Mouse (Mus musculus): ENCODE measurements around the gene Mxra8. TPM values are rescaled to one million over a fixed set of nuclear protein-coding genes. Genes with fewer than 3 reads are reported as not detected.
A peak's percentile ranks its signal among the peaks of the same experiment; 100 is the strongest.

Gene Mxra8
- polyA plus RNA-seq, 1 experiment from 2014 or later, result 15.6 TPM

DNA sequence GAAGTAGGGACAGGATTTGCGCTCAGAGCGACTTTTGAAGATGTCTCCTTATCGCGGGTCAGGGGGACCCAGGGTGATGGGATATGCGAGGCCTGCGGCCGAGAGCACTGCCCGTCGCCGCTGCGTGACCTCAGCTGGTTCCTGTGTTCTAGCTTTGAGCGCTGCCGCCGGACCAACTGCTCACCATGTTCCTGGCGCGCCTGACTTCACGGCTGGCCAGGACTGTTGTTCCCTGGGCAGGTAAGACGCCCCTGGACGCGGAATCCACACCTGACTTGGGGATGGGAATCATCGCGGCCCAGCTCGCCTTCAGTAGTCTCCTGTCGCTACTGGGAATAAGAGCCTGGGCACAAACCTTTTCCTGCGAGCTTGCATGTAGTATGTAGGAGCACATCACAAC lies 7.6 kb upstream of the Mxra8 start:
- H3K9ac ChIP-seq (ENCODE audit: low read length), result peak overlapping the region; percentile 90
- DNase-seq (ENCODE audit: low spot score) (no peak), ATAC-seq (no peak; the same call in 1 of the 2 replicates)
- peaks cover 28% of the 10 kb centered on the region for H3K36me3 ChIP-seq (ENCODE audit: control insufficient read depth, insufficient read depth, low read length)
- 1% methylated on average over 25 of the region's 25 CpGs for WGBS
- no peaks in the 10 kb centered on the region for H3K9me3 ChIP-seq (replicated peaks; ENCODE audit: control insufficient read depth, low read length)
- H3K4me2 ChIP-seq (ENCODE audit: low read length), result peak overlapping the region; percentile 98
- H3K27me3 ChIP-seq (replicated peaks; ENCODE audit: control insufficient read depth, insufficient read depth, low read length), result no peaks in the 10 kb centered on the region
- H3K27ac ChIP-seq (ENCODE audit: low read depth, low read length), result peak overlapping the region; percentile 89
- peaks cover 13% of the 10 kb centered on the region for H3K4me1 ChIP-seq (ENCODE audit: control insufficient read depth, insufficient read depth, low read length)
- H3K4me3 ChIP-seq (ENCODE audit: low read depth, low read length), result peak overlapping the region; percentile 80

DNA sequence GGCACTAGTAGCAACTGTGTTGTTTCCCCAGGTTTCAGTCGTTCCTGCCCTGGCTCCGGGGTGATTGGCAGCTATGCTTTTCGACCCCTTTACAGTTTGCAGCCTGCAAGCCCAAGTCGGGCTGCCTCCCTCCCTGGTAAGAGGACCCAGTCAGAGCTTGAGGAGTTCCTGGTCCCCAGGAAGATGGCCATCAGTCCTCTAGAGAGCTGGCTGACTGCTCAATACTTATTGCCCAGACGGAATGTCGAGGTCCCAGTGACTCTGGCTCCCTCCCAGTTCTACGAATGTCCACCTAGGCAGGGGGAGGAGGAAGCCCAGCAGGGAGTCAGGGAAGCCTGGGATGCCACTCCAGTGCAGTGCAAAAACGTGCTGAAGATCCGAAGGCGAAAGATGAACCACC lies 7.2 kb upstream of the Mxra8 start:
- no peak for DNase-seq (ENCODE audit: low spot score)
- H3K4me2 ChIP-seq (ENCODE audit: low read length), result peak overlapping the region; percentile 98
- no peaks in the 10 kb centered on the region for H3K27me3 ChIP-seq (replicated peaks; ENCODE audit: control insufficient read depth, insufficient read depth, low read length)
- no peak for ATAC-seq
- H3K9me3 ChIP-seq (replicated peaks; ENCODE audit: control insufficient read depth, low read length), result no peaks in the 10 kb centered on the region
- no peak overlapping the region for H3K27ac ChIP-seq (ENCODE audit: low read depth, low read length)
- WGBS, result 62% methylated on average over 10 of the region's 10 CpGs
- H3K36me3 ChIP-seq (ENCODE audit: control insufficient read depth, insufficient read depth, low read length), result peaks cover 23% of the 10 kb centered on the region
- peaks cover 13% of the 10 kb centered on the region for H3K4me1 ChIP-seq (ENCODE audit: control insufficient read depth, insufficient read depth, low read length)
- H3K4me3 ChIP-seq (ENCODE audit: low read depth, low read length), result peak overlapping the region; percentile 80
- peak overlapping the region; percentile 90 for H3K9ac ChIP-seq (ENCODE audit: low read length)

DNA sequence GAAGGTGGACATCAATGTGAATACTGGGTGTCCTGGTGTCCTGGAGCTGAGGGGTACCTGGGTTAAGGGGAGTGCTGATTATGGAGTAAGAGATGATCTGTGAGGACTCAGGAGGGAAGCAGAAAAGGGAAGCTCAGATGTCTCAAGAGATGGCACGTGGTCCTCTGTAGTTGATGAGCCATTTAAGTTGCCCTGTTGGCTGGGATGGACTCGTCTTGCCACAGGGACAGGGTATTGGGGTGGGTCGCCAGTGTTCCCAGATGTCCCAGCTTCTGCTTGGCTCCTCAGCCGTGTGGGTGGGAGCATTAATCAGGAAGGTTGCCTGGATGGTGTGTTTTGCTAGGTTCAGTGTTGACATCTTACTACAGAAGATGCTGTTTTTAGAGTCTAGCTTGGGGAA lies 6.2 kb upstream of the Mxra8 start:
- Histone ChIP-seq H3K4me3 (ENCODE audit: low read depth, low read length) (no peak overlapping the region), H3K36me3 (ENCODE audit: control insufficient read depth, insufficient read depth, low read length) (peaks cover 18% of the 10 kb centered on the region), H3K9me3 (replicated peaks; ENCODE audit: control insufficient read depth, low read length) (no peaks in the 10 kb centered on the region), H3K27me3 (replicated peaks; ENCODE audit: control insufficient read depth, insufficient read depth, low read length) (no peaks in the 10 kb centered on the region), H3K27ac (ENCODE audit: low read depth, low read length) (no peak overlapping the region), H3K4me2 (ENCODE audit: low read length) (no peak overlapping the region), H3K9ac (ENCODE audit: low read length) (no peak overlapping the region), H3K4me1 (ENCODE audit: control insufficient read depth, insufficient read depth, low read length) (peaks cover 13% of the 10 kb centered on the region)
- ATAC-seq, result no peak
- no peak for DNase-seq (ENCODE audit: low spot score)
- WGBS, result 89% methylated on average over 4 of the region's 4 CpGs

DNA sequence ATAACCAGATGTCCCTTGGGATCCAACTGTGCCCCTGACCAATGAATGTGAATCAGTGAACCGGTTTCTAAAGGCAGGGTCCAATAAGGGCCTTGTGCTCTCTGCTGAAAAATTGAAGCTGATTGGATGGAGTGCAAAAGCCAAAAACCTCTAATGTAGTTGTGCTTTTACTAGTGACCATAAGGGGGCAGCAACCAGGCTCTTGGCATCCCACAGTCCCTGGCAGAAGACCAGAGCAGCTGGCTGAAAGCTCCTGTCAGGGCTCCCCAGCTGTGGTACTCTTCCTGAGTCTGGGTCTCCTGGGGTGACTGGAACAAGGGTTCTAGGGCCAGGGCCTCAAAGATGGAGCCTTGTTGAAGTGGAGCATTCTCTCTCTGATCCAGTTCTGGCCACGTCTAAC lies 5.6 kb upstream of the Mxra8 start:
- 0 out of 2 replicates have a peak overlapping the region, but pooled peaks have one; percentile 52 for H3K27ac ChIP-seq (ENCODE audit: low read depth, low read length)
- H3K4me2 ChIP-seq (ENCODE audit: low read length), result no peak overlapping the region
- H3K4me1 ChIP-seq (ENCODE audit: control insufficient read depth, insufficient read depth, low read length), result peaks cover 13% of the 10 kb centered on the region
- H3K9me3 ChIP-seq (replicated peaks; ENCODE audit: control insufficient read depth, low read length), result no peaks in the 10 kb centered on the region
- peak; percentile 84 for DNase-seq (ENCODE audit: low spot score)
- 0 out of 2 replicates have a peak, but pooled peaks have one; percentile 11 for ATAC-seq
- peaks cover 18% of the 10 kb centered on the region for H3K36me3 ChIP-seq (ENCODE audit: control insufficient read depth, insufficient read depth, low read length)
- 47% methylated on average over 2 of the region's 2 CpGs for WGBS
- H3K9ac ChIP-seq (ENCODE audit: low read length), result no peak overlapping the region
- no peak overlapping the region for H3K4me3 ChIP-seq (ENCODE audit: low read depth, low read length)
- no peaks in the 10 kb centered on the region for H3K27me3 ChIP-seq (replicated peaks; ENCODE audit: control insufficient read depth, insufficient read depth, low read length)

DNA sequence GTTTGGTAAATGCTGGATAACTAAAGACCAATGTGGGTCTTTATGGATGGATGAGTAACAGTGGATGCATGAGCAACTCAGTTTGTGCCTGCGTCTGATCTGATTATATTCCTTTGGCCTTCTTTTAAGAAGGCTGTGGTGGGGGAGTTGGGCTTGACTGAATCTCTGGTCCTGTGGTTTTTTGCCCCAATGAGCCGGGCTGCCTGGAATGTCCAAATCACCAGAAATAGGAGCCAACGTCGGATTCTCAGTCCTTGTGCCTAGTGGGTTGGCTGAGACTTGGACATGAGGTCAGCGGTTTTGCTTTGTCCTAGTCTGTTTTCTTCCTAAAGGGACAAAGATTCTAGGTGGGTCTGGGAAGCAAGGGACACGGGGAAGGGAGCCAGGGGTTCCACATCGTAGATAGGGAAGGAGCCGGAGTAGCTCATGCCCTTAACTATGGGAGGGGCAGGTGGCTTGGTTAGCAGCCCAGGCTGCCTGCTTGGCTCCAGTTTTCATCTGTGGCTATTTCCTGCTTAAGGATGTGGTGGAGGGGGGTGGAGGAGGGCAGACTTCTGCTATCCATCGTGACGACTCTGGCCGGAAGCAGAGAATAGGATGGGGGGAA lies 2.0 kb upstream of the Mxra8 start:
- 85% methylated on average over 11 of the region's 11 CpGs for WGBS
- H3K4me2 ChIP-seq (ENCODE audit: low read length), result no peak overlapping the region
- no peaks in the 10 kb centered on the region for H3K9me3 ChIP-seq (replicated peaks; ENCODE audit: control insufficient read depth, low read length)
- H3K36me3 ChIP-seq (ENCODE audit: control insufficient read depth, insufficient read depth, low read length), result peaks cover 17% of the 10 kb centered on the region
- DNase-seq (ENCODE audit: low spot score) (no peak), ATAC-seq (no peak)
- no peak overlapping the region for H3K27ac ChIP-seq (ENCODE audit: low read depth, low read length)
- H3K27me3 ChIP-seq (replicated peaks; ENCODE audit: control insufficient read depth, insufficient read depth, low read length), result 0 out of 2 replicates have a peak, but pooled peaks cover 3% of the 10 kb centered on the region
- H3K4me1 ChIP-seq (ENCODE audit: control insufficient read depth, insufficient read depth, low read length), result peaks cover 19% of the 10 kb centered on the region
- H3K9ac ChIP-seq (ENCODE audit: low read length), result no peak overlapping the region
- no peak overlapping the region for H3K4me3 ChIP-seq (ENCODE audit: low read depth, low read length)

DNA sequence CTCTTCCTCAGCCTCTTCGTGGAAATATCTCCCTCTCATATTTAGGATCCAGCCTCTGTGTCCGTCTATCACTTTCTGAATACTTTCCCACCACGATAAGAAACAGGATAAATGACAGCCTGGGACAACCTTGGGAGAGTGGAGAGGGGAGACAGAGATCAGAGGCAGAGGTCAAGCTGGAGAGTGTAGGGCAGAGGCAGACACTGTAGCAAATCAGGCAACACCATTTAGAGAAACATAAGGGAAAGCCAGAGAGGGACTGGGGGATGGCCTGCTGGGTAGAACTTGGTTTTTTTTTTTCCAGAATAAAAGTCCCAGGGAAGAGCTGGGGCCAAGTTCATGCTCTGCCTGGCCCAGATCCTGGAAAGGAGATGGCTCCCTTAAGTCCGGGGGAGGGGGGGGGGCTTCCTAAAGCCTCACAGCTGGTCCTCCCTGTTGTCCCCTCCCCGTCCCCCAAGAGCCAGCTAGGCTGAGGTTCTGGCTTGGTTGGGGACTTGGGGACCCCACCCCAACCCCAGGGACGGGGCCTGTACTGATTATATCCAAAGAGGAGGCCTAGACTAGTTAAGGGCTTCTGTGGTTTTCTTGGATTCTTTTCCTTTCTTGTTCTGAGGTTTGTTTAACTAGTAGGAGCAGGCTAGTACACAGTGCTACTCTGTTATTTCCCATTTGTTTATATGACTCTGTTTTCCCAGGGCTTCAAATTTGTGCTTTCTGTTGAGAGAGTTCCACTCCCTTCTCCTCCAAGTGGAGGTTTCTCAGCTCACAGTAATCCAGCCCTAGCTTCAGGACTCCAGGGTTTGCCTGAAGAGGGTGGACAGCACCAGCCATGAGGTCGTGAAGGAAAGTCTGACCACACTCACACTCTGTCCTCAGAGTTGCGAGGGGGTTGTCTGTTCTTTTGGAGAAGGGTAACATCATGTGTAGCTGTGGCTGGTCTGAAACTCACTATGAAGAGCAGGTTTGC lies 1.0 kb upstream of the Mxra8 start:
- Histone ChIP-seq H3K9me3 (replicated peaks; ENCODE audit: control insufficient read depth, low read length) (no peaks in the 10 kb centered on the region), H3K27ac (ENCODE audit: low read depth, low read length) (no peak overlapping the region), H3K4me1 (ENCODE audit: control insufficient read depth, insufficient read depth, low read length) (peaks cover 17% of the 10 kb centered on the region; the same call in 1 of the 2 replicates), H3K9ac (ENCODE audit: low read length) (no peak overlapping the region), H3K36me3 (ENCODE audit: control insufficient read depth, insufficient read depth, low read length) (peaks cover 9% of the 10 kb centered on the region; the same call in 1 of the 2 replicates), H3K4me3 (ENCODE audit: low read depth, low read length) (no peak overlapping the region), H3K27me3 (replicated peaks; ENCODE audit: control insufficient read depth, insufficient read depth, low read length) (0 out of 2 replicates have a peak, but pooled peaks cover 3% of the 10 kb centered on the region), H3K4me2 (ENCODE audit: low read length) (no peak overlapping the region)
- ATAC-seq (no peak), DNase-seq (ENCODE audit: low spot score) (no peak)
- 59% methylated on average over 8 of the region's 8 CpGs for WGBS

DNA sequence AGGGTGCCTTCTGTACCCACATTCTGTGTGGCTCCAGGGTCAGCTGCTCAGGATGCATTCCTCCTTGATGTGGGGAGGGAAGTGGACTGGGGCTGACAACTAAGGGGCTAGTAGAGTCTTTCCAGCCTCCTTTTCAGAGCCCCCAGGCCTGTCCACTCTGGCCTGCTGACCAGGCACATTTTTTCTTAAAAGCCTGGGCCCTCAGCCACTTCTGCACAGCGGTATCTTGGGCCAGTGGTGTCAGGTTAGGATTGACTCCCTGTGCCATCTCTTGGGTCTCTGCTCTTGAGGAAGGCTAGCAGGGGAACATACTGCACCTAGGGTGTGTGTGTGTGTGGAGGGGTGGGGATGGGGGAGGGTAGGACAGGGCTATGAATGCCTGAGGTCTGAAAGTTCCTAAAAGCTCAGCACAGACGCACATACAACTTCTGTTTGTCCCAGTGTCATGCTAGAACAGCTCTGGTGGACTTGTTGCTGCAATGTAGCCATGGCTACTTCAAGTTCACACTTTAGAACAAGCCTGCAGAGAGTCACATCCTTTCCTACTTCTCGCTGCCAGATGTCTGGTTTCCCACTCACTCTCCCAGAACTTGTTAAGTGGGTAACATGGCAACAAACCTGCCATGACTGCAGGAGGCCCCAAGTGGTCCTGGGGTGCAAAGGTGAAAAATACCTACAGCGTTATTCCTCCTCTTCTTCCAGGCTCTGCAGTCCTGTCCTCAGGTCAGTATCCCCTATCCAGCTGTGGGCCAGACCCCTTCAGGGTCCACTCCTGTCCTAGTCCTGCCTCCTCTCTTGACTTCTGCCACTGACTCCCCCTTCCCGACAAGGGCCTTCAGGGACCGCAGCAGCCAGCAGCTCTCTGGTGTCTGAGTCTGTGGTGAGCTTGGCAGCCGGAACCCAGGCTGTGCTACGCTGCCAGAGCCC lies 859 bp downstream of the Mxra8 start:
- Histone ChIP-seq H3K4me2 (ENCODE audit: low read length) (peak overlapping the region; percentile 53), H3K4me3 (ENCODE audit: low read depth, low read length) (peak overlapping the region; percentile 21), H3K27me3 (replicated peaks; ENCODE audit: control insufficient read depth, insufficient read depth, low read length) (0 out of 2 replicates have a peak, but pooled peaks cover 3% of the 10 kb centered on the region), H3K9me3 (replicated peaks; ENCODE audit: control insufficient read depth, low read length) (no peaks in the 10 kb centered on the region), H3K27ac (ENCODE audit: low read depth, low read length) (peak overlapping the region; percentile 30; the same call in 1 of the 2 replicates), H3K4me1 (ENCODE audit: control insufficient read depth, insufficient read depth, low read length) (peaks cover 13% of the 10 kb centered on the region; the same call in 1 of the 2 replicates), H3K36me3 (ENCODE audit: control insufficient read depth, insufficient read depth, low read length) (no peaks in the 10 kb centered on the region; the same call in 1 of the 2 replicates), H3K9ac (ENCODE audit: low read length) (peak overlapping the region; percentile 46)
- DNase-seq (ENCODE audit: low spot score), result no peak
- 14% methylated on average over 8 of the region's 8 CpGs for WGBS
- ATAC-seq, result peak; percentile 7; the same call in 1 of the 2 replicates

DNA sequence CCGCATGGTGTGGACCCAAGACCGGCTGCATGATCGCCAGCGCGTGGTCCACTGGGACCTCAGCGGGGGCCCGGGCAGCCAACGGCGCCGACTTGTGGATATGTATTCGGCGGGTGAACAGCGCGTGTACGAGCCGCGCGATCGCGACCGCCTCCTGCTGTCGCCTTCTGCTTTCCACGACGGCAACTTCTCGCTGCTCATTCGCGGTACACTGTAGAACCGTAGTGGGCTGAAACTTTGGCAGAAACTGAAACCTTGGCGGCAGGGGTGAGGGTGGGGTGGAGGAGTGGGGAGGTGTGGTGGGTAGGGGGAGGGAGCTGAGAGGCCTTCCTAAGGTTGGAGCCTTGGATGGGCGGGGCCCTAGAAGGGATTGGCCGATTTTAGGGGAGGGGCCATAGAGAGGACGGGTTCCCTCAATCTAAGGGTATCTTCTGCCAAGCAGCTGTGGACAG lies 1.5 kb downstream of the Mxra8 start:
- Histone ChIP-seq H3K9me3 (replicated peaks; ENCODE audit: control insufficient read depth, low read length) (no peaks in the 10 kb centered on the region), H3K9ac (ENCODE audit: low read length) (peak overlapping the region; percentile 13; the same call in 1 of the 2 replicates), H3K4me2 (ENCODE audit: low read length) (peak overlapping the region; percentile 53), H3K36me3 (ENCODE audit: control insufficient read depth, insufficient read depth, low read length) (no peaks in the 10 kb centered on the region), H3K27me3 (replicated peaks; ENCODE audit: control insufficient read depth, insufficient read depth, low read length) (0 out of 2 replicates have a peak, but pooled peaks cover 3% of the 10 kb centered on the region), H3K4me3 (ENCODE audit: low read depth, low read length) (peak overlapping the region; percentile 21), H3K27ac (ENCODE audit: low read depth, low read length) (no peak overlapping the region), H3K4me1 (ENCODE audit: control insufficient read depth, insufficient read depth, low read length) (peaks cover 13% of the 10 kb centered on the region; the same call in 1 of the 2 replicates)
- 1% methylated on average over 32 of the region's 32 CpGs for WGBS
- DNase-seq (ENCODE audit: low spot score) (peak; percentile 50), ATAC-seq (peak; percentile 49)

Measured in forebrain, embryonic 14.5 days (tissue).